Mouse (Mus musculus) small intestine, adult 2 months (tissue): ENCODE results near the gene Slc27a4.

Experiments
- CTCF ChIP-seq: fragments of 200-500 bp; IDR thresholded peaks from 2 replicates; pipeline ENCODE4 v1.5.1; 2012; ENCODE audit warnings: low read depth, mild to moderate bottlenecking, control low read depth, inconsistent platforms, low read length, moderate library complexity, mixed read lengths; ENCODE audit not compliant: insufficient replicate concordance, insufficient read length; ENCODE audit errors: extremely low read depth
- POLR2A ChIP-seq: fragments of 200-500 bp; IDR thresholded peaks from 2 replicates; pipeline ENCODE4 v1.6.1; 2012; ENCODE audit warnings: low read depth, mild to moderate bottlenecking, control low read depth, inconsistent platforms, low read length, moderate library complexity

GRCm38 (mm10) chr2:29767976-29768709 lies 34.3 kb upstream of the Slc27a4 start:
- no peak for TF ChIP-seq CTCF
- no peak for TF ChIP-seq POLR2A
